Mouse (Mus musculus): ENCODE measurements around the gene Ppp1r18. TPM values are rescaled to one million over a fixed set of nuclear protein-coding genes. Genes with fewer than 3 reads are reported as not detected.

The Ppp1r18 gene
- polyA plus RNA-seq, 1 experiment from 2014 or later = 15.6 TPM

- 20% methylated on average over 26 of the region's 26 CpGs for whole genome bisulfite sequencing
Measured at GRCm38 (mm10) chr17:35866911-35867890, 1.8 kb downstream of the Ppp1r18 start.

GRCm38 (mm10) chr17:35868165-35868820 is 2.9 kb downstream of the Ppp1r18 start:
- Histone ChIP-seq H3K27me3 (replicated peaks; ENCODE audit: control insufficient read depth, insufficient read depth, low read length) (no peaks in the 10 kb centered on the region), H3K4me1 (replicated peaks; ENCODE audit: control insufficient read depth, insufficient read depth, low read length) (no peaks in the 10 kb centered on the region), H3K9ac (ENCODE audit: low read depth, low read length) (peak overlapping the region; percentile 46), H3K4me3 (ENCODE audit: low read depth, low read length) (peak overlapping the region; percentile 61), H3K36me3 (ENCODE audit: control insufficient read depth, insufficient read depth) (no peaks in the 10 kb centered on the region), H3K27ac (ENCODE audit: low read depth, low read length) (peak overlapping the region; percentile 87), H3K4me2 (replicated peaks; ENCODE audit: low read depth) (peak overlapping the region; percentile 92), H3K9me3 (ENCODE audit: control insufficient read depth) (no peaks in the 10 kb centered on the region)
- no peak for ATAC-seq
- peak; percentile 16; the same call in 1 of the 2 replicates for TF ChIP-seq CTCF (IDR thresholded peaks at IDR 0.05; ENCODE audit: low read depth)
- 35% methylated on average over 16 of the region's 17 CpGs for WGBS

More at GRCm38 (mm10) chr17:35866911-35867890, 1.8 kb downstream of the Ppp1r18 start:
- Histone ChIP-seq H3K9ac (ENCODE audit: low read depth, low read length) (peak overlapping the region; percentile 55), H3K4me2 (replicated peaks; ENCODE audit: low read depth) (peak overlapping the region; percentile 92), H3K27me3 (replicated peaks; ENCODE audit: control insufficient read depth, insufficient read depth, low read length) (no peaks in the 10 kb centered on the region), H3K9me3 (ENCODE audit: control insufficient read depth) (no peaks in the 10 kb centered on the region), H3K4me1 (replicated peaks; ENCODE audit: control insufficient read depth, insufficient read depth, low read length) (no peaks in the 10 kb centered on the region), H3K27ac (ENCODE audit: low read depth, low read length) (peak overlapping the region; percentile 87), H3K36me3 (ENCODE audit: control insufficient read depth, insufficient read depth) (no peaks in the 10 kb centered on the region), H3K4me3 (ENCODE audit: low read depth, low read length) (peak overlapping the region; percentile 61)
- no peak for ATAC-seq
- peak; percentile 58 for TF ChIP-seq CTCF (IDR thresholded peaks at IDR 0.05; ENCODE audit: low read depth)

GRCm38 (mm10) chr17:35868961-35869345 is 3.6 kb downstream of the Ppp1r18 start:
- H3K4me1 ChIP-seq (replicated peaks; ENCODE audit: control insufficient read depth, insufficient read depth, low read length) = no peaks in the 10 kb centered on the region

GRCm38 (mm10) chr17:35869346-35870067 is 4.1 kb downstream of the Ppp1r18 start:
- H3K36me3 ChIP-seq (ENCODE audit: control insufficient read depth, insufficient read depth) = no peaks in the 10 kb centered on the region
- H3K27ac ChIP-seq (ENCODE audit: low read depth, low read length) = peak overlapping the region; percentile 66
- no peak for TF ChIP-seq CTCF (IDR thresholded peaks at IDR 0.05; ENCODE audit: low read depth)
- H3K4me2 ChIP-seq (replicated peaks; ENCODE audit: low read depth) = peak overlapping the region; percentile 92
- ATAC-seq = no peak; the same call in 1 of the 2 replicates
- H3K4me3 ChIP-seq (ENCODE audit: low read depth, low read length) = peak overlapping the region; percentile 61
- 3% methylated on average over 7 of the region's 7 CpGs for WGBS
- H3K9ac ChIP-seq (ENCODE audit: low read depth, low read length) = peak overlapping the region; percentile 46
- no peaks in the 10 kb centered on the region for H3K27me3 ChIP-seq (replicated peaks; ENCODE audit: control insufficient read depth, insufficient read depth, low read length)
- no peaks in the 10 kb centered on the region for H3K4me1 ChIP-seq (replicated peaks; ENCODE audit: control insufficient read depth, insufficient read depth, low read length)
- no peaks in the 10 kb centered on the region for H3K9me3 ChIP-seq (ENCODE audit: control insufficient read depth)

More at GRCm38 (mm10) chr17:35868961-35869345, 3.6 kb downstream of the Ppp1r18 start:
- Histone ChIP-seq H3K4me3 (ENCODE audit: low read depth, low read length) (peak overlapping the region; percentile 61), H3K9ac (ENCODE audit: low read depth, low read length) (peak overlapping the region; percentile 46), H3K4me2 (replicated peaks; ENCODE audit: low read depth) (peak overlapping the region; percentile 92), H3K36me3 (ENCODE audit: control insufficient read depth, insufficient read depth) (no peaks in the 10 kb centered on the region), H3K27me3 (replicated peaks; ENCODE audit: control insufficient read depth, insufficient read depth, low read length) (no peaks in the 10 kb centered on the region), H3K9me3 (ENCODE audit: control insufficient read depth) (no peaks in the 10 kb centered on the region), H3K27ac (ENCODE audit: low read depth, low read length) (peak overlapping the region; percentile 66)
- no peak for TF ChIP-seq CTCF (IDR thresholded peaks at IDR 0.05; ENCODE audit: low read depth)
- ATAC-seq = no peak
- WGBS = 10% methylated on average over 7 of the region's 7 CpGs

- peak overlapping the region; percentile 19; the same call in 1 of the 2 replicates for H3K4me3 ChIP-seq (ENCODE audit: low read depth, low read length)
- peak overlapping the region; percentile 66 for H3K27ac ChIP-seq (ENCODE audit: low read depth, low read length)
- H3K27me3 ChIP-seq (replicated peaks; ENCODE audit: control insufficient read depth, insufficient read depth, low read length) = no peaks in the 10 kb centered on the region
- ATAC-seq = no peak
- no peak for TF ChIP-seq CTCF (IDR thresholded peaks at IDR 0.05; ENCODE audit: low read depth)
- WGBS = 60% methylated on average over 9 of the region's 9 CpGs
- no peaks in the 10 kb centered on the region for H3K4me1 ChIP-seq (replicated peaks; ENCODE audit: control insufficient read depth, insufficient read depth, low read length)
- peak overlapping the region; percentile 92 for H3K4me2 ChIP-seq (replicated peaks; ENCODE audit: low read depth)
- H3K9ac ChIP-seq (ENCODE audit: low read depth, low read length) = peak overlapping the region; percentile 37; the same call in 1 of the 2 replicates
- 0 out of 2 replicates have a peak, but pooled peaks cover 3% of the 10 kb centered on the region for H3K36me3 ChIP-seq (ENCODE audit: control insufficient read depth, insufficient read depth)
- H3K9me3 ChIP-seq (ENCODE audit: control insufficient read depth) = no peaks in the 10 kb centered on the region
Measured at GRCm38 (mm10) chr17:35870151-35870883, 4.9 kb downstream of the Ppp1r18 start.
